Mouse (Mus musculus): ENCODE data around the gene Dgkq. TPM values are rescaled to one million over a fixed set of nuclear protein-coding genes. Genes with fewer than 3 reads are reported as not detected.
"Not testable (repeated sequence)": the region's sequence is repeated elsewhere in the genome, so short reads cannot be mapped to it uniquely, and the experiment has no call there.

Dgkq gene
- total RNA-seq, 2 experiments from 2014 or later: 55.4 to 68.1 TPM

GRCm38 (mm10) chr5:108655891-108656650 lies 13.4 kb downstream of the Dgkq start:
- intact Hi-C loops (cut with DNase I): no loop called here
- DNase-seq: no peak

- intact Hi-C loops (cut with DNase I): no loop called here
Observed at GRCm38 (mm10) chr5:108655381-108655780, 14.1 kb downstream of the Dgkq start.

GRCm38 (mm10) chr5:108654444-108654990 lies 15.0 kb downstream of the Dgkq start:
- DNase-seq: no peak
- intact Hi-C loops (cut with DNase I): no loop called here

More at GRCm38 (mm10) chr5:108655381-108655780, 14.1 kb downstream of the Dgkq start:
- DNase-seq: no peak

- DNase-seq: no peak
- intact Hi-C loops (cut with DNase I): no loop called here
Observed at GRCm38 (mm10) chr5:108653341-108653740, 16.1 kb downstream of the Dgkq start.

GRCm38 (mm10) chr5:108651823-108652222 lies 17.6 kb downstream of the Dgkq start:
- intact Hi-C loops (cut with DNase I): no loop called here
- peak; percentile 51 for DNase-seq

- no peak for DNase-seq
- intact Hi-C loops (cut with DNase I): no loop called here
Observed at GRCm38 (mm10) chr5:108651136-108651720, 18.2 kb downstream of the Dgkq start.

GRCm38 (mm10) chr5:108650341-108650740 lies 19.1 kb downstream of the Dgkq start:
- no peak for DNase-seq
- intact Hi-C loops (cut with DNase I): no loop called here

GRCm38 (mm10) chr5:108648937-108649576 lies 20.4 kb downstream of the Dgkq start:
- DNase-seq: no peak
- intact Hi-C loops (cut with DNase I): no loop called here

GRCm38 (mm10) chr5:108647820-108648465 lies 21.5 kb downstream of the Dgkq start:
- DNase-seq: no peak
- intact Hi-C loops (cut with DNase I): no loop called here

- no peak for DNase-seq
- intact Hi-C loops (cut with DNase I): no loop called here
Observed at GRCm38 (mm10) chr5:108647311-108647710, 22.2 kb downstream of the Dgkq start.

- DNase-seq: no peak
- intact Hi-C loops (cut with DNase I): no loop called here
Observed at GRCm38 (mm10) chr5:108646343-108646660, 23.2 kb downstream of the Dgkq start.

- peak; percentile 82 for DNase-seq
- intact Hi-C loops (cut with DNase I): no loop called here
Observed at GRCm38 (mm10) chr5:108645651-108646342, 23.7 kb downstream of the Dgkq start.

GRCm38 (mm10) chr5:108643674-108644073 lies 25.8 kb downstream of the Dgkq start:
- DNase-seq: no peak
- intact Hi-C loops (cut with DNase I): no loop called here

GRCm38 (mm10) chr5:108636172-108636571 lies 33.3 kb downstream of the Dgkq start:
- no peak for DNase-seq
- intact Hi-C loops (cut with DNase I): no loop called here

GRCm38 (mm10) chr5:108634088-108634487 lies 35.4 kb downstream of the Dgkq start:
- intact Hi-C loops (cut with DNase I); DNase-seq: not testable (repeated sequence)

- DNase-seq: peak; percentile 55
- intact Hi-C loops (cut with DNase I): no loop called here
Observed at GRCm38 (mm10) chr5:108633676-108634075, 35.8 kb downstream of the Dgkq start.

GRCm38 (mm10) chr5:108629634-108630483 lies 39.6 kb downstream of the Dgkq start, which contains the start of the genes Gak and Tmem175:
TSS of gene Gak (minus strand) at chr5:108629755.
TSS of gene Tmem175 (plus strand) at chr5:108629770.
- intact Hi-C loops (cut with DNase I): no loop called here

GRCm38 (mm10) chr5:108628891-108629633 lies 40.4 kb downstream of the Dgkq start:
- no peak for DNase-seq
- intact Hi-C loops (cut with DNase I): no loop called here

More at GRCm38 (mm10) chr5:108629634-108630483, 39.6 kb downstream of the Dgkq start, which contains the start of the genes Gak and Tmem175:
- peak; percentile 93 for DNase-seq

Measured in left cerebral cortex, postnatal 4 days (tissue).